Mouse (Mus musculus) ovary, postnatal 10 days (tissue): ENCODE results near the gene Pex14.

Experiments
- DNase-seq: peaks from one replicate; pipeline ENCODE4 v3.0.0; 2022; ENCODE audit warnings: low spot score

Pex14 gene

DNA sequence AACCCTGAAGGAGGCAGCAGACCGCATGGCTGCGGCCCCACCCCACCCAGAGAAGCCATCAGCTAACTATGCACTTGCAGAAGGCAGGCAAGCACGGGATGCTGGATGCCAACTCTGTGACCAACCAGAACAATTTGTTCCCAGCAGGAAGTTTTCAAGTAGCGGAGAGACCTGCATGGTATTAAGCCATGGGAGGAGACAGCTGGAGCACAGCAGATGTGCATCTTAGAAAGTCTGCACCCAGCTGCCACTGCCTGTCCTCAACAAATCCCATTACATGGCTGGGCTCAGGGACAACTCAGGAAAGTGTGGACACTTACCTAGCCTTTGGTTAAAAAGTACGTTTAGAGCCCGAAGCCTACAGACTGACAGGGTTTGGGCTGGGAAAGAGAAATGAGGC lies 117.4 kb downstream of the Pex14 start:
- no peak for DNase-seq

DNA sequence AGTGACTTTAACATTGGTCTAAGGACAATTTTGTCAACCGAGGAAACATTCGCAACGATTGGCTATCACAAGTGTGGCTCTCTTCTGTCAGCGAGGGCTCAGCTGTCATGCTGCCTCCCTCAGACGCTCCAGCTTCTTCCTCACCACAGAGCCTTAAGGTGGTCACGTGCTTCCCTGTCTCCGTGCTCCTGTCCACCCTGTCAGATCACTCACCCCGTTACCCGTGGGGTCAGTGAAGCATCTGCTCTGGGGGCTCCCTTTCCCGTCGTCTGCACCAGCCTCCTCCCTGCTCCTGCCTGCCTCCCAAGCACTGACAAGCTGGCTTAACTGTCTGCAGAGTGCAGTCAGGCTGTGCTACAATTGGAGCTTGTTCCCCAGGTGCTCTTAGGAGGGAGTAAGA lies 119.8 kb downstream of the Pex14 start:
- no peak for DNase-seq

DNA sequence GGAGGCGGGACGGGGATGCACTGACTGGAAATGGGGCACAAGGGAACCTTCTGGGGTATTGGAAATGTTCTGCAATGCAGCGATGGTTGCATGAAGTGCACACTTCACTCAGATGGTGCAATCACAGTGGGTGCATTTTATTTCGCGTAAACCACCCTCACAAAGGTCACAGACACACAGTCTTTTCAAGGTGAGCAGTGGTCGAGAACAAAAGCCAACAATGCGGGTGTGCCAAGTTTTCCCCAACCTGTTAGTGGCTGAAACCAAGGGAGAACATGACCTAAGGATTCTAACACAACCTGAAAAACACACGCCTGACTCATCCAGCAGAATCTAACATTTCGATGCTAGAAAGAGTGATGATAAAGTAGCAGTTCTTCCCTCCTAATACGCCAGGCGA lies 120.8 kb downstream of the Pex14 start:
- DNase-seq = no peak

DNA sequence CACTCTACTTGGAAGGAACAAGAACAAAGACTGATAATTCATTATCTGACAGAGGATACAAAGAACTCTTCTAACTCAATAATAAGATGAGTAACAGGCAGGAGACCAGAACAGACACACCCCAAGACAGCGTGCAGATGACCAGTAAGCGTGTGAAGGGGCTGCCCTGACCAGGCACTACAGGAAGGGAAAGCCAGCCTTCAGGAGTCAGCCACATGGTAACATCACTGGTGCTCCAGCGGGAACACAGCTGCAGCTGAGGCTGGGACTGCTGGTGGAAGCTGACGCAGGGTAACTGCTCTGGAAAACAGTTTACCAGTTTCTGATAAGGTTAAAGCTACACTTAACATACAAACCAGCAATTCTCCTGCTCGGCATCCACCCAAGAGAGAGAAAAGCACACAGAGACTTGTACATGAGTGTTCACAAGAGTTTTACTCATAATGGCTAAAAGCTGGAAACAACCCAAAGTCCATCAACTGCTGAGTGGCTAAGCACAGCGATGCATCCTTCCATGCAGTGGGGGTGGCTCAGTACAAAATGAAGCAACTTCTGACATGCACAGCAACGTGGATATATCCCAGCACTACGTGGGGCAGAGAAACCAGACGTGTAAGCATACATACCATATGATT lies 121.3 kb downstream of the Pex14 start:
- DNase-seq = no peak

DNA sequence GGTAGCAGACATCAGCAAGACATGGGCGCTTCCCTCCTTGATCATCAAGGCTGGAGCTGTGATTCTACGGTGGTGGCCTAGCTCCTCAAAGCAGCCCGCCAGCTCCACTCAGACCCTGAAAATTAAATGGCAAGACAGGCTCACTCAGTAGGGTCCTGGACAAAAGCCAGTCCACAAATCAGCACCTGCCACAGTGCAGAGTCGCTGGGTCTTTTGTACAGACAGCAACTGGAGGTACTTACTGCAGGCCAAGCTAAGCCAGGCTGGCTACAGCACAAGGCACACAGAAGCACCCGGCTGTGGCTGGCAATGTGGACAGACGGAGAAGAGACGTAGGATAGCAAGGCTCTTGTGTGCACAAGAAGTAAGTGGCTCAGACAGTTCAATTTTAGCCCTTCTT lies 124.8 kb downstream of the Pex14 start:
- no peak for DNase-seq

DNA sequence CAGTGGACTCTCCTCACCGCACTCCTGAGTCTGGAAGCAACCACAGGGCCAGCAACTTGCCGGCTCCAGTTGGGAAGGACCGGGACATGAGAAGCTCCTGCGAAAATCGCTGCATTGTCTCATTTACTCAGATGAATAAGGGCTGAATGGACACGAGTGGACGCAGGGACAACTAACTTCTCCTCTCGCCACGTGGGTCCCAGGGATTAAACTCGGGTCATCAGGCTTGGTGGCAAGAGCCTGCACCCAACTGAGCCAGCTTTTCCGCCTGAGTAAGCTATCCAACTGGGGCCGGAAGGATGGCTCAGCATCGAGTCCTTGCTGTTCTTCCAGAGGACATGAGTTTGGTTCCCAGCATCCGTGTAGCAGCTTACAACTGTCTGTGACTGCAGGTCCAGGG lies 126.3 kb downstream of the Pex14 start:
- no peak for DNase-seq

DNA sequence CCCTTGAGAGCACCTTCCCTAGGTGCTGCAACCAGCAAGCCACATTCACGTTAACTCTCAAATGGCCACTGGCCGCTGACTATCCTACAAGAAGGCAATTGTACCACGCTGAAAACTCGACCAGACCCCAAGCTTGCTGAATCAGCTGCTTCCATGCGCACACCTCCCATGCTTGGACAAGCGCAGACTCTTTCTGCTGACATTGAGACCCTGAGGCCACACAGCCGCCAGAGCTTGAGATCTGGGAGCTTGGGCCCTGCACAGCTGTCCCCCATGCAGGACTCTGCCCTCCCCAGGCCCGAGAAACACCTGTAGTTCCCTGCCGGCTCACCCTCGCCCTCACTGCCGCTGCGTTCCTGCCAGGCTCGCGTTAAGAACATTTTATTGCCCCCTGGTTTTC lies 127.0 kb downstream of the Pex14 start:
- no peak for DNase-seq

DNA sequence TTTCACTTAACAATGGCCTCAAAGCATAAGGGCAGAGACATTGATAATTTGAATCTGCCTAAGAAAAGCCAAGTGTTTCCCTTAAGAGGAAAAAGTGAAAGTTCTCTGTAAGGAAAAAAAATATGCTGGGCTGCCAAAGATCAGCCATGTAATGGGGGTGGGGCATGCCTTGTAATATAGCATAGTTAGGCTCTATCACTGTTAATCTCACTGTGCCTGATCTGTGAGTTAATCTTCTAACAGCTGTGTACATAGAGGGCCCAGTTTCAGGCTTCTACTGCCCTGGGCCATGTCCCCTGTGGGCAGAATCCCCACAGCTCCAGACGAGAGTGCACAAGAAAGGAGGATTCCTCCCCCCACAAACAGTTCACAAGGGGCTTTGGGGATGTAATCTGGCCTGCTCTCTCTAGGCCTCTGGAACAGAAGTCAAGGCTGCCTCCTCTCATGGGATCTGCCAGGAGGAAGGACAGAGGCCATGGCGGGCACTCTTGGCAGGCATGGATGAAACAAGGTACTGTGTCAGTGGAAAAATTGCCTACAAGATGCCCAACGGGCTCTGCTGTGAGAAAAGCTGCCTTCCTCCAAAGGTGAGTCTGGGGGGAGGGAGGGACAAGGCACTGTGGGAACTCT lies 127.9 kb downstream of the Pex14 start:
- DNase-seq = no peak

DNA sequence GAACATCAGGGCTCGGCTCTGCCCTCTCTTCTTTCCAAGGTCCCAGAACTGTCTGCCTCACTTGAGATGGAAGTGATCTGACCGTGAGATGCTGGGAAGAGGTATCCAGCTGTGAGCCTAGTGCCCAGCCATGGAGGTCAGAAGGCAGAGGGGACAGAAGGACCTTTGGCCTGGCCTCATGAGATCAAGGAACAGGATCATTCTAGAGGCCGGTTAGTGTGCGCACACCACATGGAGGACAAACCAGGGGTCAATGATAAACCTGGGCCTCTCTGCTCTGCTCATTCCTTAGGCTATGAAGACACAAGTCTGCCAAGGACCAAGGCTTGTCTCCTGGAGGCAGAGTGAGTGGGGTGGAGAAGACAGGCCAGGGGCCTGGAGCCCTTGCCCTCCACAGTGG lies 128.9 kb downstream of the Pex14 start:
- DNase-seq = no peak

DNA sequence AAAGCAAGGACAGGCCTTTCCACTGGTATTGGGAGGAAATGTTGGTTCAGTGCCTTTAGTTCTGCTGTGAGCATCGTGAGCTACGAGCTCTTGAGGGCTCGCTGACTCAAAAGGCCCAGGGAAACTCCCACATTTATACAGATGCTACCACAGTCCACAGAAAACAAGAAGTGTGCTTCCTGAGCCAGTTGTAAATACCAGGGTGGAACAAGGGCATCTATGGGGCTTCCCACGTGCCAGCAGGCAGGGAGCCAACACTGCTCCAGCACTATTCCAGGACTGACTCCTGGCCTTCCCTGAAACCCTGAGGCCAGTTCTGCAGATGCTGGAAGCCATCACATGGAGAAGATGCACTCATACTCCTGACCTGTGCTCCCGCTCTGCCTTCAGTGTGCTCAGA lies 130.1 kb downstream of the Pex14 start:
- DNase-seq = no peak

DNA sequence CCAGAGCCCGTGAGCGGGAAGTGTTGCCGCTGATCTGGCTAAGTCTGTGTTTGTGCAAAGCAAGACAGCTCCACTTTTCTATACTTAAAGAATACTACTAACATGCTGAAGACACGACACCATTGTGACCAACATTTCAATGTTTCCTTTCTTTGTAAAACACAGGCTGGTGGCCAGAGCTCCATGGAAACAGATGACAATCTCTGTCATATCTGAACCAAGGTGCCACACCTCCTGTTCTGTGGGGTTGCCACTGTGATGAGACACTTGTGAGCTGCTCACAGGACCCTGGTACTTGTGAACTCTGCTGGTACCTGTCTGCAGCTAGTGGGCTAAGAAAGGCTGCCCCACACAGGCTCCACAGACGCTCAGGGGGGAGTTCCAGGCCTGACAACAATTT lies 130.8 kb downstream of the Pex14 start:
- DNase-seq = no peak

DNA sequence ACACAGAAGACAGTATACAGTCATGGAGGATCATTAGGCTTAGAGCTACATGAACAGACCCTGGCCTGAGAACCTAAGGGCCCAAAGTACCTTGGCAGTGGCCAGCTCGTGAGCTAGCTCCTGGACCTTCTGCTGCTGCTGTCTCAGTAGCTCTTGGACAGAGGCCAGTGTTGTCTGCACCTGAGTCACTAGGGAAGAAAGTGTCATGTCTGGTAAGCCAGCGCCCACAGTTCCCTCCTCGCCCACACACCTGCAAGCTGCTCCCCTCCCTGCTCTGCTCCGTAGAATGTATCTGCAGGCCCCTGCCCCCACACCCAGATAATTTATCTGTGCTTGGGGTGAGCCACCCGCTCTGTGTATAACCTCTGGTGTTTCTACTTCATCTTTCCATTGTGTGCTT lies 133.5 kb downstream of the Pex14 start:
- no peak for DNase-seq

DNA sequence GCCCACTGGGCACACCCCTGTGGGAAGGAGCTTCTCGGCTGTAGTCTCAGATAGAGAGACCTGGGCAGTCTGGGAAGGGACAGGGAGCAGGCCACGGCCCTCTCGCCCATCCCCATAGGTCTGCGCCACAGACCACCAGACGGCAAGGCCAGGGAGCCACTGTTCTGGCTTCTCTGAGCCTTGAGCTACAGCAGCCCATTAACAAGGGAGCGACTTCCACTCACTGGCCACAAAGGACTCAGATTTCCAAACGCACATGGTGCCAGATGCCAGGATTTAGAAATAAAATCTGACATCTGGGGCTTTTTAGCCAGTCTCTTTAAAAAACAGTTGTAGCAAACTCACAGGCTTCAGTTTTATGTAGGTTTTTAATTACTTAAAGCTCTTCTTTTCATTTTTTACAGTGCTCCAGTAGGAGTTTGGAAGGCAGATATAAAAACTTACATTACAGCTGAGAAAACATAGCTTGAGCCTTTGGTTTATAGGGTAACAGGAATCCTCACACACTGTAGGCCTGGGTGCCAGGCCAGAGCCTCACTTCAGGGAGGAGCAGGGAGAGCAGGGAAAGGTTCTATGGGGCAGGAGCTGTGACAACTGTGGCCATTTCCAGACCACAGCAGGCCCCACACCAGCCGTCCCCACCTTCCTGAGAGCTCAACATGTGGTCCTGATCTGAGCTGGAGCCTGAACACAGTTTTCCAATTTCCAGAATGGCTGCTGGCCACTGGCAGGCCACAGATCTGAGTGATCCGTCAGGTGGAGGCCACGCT lies 134.9 kb downstream of the Pex14 start:
- DNase-seq = no peak

DNA sequence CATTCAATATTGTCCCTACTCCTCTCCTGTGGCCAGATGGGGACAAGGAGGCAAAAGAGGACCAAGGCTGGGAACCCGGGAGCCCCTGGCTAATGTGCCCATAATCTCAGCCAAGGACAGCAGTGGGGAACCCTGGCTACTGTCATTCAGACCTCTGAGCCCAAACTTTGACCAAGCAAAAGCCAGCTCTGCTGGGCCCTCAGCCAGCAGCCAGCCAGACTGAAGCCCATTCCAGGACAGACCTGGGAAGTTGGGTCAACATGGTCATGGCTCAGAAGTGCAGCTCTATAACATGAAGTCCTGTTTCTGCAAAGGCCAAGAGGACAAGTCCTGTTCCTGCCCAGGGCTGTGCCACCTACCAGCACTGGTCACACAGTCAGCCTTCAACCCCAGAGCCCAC lies 137.6 kb downstream of the Pex14 start:
- DNase-seq = no peak

DNA sequence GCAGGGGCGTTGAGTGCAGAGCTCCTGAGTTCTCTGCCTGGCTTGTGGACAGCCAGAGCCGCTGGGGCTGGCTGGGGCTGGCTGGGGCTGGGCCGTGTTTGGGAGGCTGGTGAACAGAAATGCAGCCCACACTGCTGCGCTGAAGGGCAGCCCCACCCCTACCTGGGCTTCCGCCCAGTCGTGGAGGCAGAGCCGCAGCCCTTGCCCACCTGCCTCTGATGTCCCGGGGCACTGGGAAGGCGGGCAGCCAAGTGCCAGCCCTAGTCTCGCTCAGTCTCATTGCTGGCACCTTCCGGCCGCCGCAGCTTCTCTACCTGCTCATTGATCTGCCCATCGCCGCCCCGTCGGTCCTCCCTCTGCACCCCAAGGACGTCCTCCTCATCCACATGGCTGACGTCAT lies 138.6 kb downstream of the Pex14 start:
- no peak for DNase-seq

DNA sequence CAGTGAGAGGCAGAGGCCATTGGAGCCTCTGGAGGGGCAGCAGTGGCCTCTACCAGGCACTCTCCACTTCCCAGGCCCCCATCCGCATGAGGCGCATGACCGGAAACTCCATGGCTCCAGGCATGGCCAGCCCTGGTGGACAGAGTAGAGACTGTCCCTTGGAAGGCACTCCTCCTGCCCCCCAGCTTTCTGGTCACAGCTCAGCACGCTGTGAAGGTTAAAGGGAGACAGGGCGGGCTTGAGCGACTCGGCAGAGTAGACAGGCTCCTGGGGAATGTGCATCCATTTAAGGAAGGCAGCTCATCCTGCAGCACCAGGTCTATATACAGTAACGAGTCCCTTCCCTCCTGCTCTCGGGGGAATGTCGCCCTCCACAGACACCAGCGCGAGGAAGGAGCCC lies 139.7 kb downstream of the Pex14 start:
- DNase-seq = no peak

DNA sequence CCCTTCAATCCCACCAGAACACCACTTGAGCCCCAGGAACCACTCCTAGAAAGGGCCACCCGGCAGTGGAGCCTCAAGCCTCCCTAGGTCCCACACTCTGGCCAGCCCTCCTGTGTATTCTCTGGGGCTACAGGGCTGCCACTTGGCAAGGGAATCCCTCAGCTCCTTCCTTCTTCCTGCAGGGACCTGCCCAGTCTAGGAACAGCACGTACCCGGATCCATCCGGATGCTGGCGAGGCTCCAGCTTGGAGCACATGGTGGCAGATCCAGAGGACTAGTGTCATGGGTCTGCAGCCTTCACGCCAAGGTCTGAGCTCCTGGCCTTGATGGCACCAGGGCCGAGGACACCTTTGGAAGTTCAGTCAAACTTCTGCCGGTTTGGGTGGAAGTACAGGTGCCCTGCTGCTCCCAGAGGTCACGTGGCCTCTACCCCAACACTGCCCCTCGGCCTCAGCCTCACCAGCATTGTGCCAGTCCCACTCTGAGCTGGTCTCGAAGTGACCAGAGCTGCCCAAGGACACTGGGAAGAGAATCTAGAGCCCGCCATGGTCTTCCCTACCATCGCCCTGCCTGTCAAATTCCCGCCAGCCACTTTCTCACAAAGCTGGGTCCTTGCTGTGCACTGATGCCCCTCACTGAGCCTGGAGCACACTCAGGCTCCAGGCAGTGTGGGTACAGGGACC lies 144.4 kb downstream of the Pex14 start:
- DNase-seq = no peak

DNA sequence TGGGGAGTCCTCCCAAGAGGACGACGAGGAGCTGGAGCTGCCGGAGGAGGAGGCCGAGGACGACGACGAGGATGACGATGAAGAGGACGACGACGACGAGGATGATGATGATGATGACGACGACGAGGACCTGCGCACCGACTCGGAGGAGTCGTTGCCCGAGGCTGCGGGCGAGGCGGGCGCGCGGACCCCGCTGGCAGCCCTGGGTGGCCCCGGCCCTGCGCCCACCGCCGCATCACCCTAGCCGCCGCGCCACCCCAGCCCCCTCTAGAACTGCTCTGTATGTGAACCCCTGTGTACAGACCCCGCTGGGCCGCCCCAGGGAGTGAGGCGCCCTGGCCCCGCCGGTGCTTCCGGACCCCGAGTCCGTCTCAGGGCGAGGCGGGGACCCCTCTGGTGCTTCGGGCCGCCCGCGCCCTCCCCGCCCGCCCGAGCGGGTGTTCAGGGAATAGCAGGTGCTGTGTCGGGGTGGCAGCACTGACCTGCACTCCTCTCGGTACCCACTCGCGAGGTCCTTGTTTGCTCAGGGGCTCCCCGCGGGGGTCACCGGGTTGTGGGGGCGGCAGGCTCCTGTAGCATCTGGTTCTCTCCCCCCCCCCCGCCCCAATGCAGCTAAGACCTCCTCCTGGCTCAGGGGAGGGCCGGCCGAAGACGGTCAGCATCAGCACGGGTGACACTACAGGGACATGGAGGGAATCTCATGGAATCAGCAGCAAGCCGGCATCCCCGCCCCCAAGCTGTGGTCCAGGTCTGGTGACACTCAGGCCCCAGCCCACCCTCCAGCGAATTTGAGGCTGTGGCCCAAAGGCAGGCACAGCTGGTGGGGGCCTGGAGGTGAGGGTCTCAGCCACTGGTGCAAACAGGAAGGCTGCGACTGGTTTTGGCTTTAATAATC lies 147.1 kb downstream of the Pex14 start:
- no peak for DNase-seq

DNA sequence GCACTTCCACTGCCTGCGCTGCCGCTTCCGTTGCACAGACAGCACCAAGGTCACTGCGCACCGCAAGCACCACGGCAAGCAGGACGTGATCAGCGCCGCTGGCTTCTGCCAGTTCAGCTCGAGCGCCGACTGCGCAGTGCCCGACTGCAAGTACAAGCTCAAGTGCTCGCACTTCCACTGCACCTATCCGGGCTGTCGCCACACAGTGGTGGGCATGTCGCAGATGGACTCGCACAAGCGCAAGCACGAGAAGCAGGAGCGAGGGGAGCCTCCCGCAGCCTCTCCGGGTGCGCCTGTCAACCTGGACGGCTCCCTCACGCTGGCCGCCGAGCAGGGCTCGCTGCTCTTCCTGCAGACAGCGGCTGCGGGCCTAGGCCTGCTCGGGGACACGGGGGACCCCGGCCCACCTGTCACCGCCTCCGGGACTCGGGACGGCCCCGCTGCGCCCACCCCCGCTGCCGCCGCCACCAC lies 147.8 kb downstream of the Pex14 start:
- DNase-seq = no peak

DNA sequence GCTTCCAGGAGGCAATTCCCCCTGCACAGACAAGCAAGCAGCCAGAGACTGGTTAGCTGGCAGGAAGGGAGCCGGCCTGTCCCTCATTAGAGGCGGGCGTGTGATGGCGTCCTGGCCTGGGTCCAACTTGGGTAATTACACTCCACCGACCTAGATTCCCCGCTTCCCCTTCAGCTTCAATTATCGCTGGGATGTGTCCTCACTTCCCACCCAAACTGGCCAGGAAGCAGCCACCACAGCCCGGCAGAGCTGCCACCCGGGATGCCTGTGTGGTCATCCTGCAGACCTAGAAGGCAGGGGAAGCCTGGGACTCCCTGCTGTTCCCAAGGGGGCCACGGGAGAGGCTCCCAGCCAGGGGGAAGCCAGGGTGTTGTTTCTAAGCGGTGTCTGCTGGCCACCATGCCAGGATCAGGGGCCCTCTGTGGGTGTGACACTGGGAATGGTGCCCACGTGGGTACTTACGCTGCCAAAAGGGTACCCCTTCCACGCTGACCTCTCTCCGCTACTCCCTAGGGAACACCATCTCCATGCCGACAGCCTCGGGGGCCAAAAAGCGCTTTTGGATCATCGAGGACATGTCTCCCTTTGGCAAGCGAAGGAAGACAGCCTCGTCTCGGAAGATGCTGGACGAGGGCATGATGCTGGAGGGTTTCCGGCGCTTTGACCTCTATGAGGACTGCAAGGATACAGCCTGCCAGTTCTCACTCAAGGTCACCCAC lies 148.6 kb downstream of the Pex14 start:
- no peak for DNase-seq

DNA sequence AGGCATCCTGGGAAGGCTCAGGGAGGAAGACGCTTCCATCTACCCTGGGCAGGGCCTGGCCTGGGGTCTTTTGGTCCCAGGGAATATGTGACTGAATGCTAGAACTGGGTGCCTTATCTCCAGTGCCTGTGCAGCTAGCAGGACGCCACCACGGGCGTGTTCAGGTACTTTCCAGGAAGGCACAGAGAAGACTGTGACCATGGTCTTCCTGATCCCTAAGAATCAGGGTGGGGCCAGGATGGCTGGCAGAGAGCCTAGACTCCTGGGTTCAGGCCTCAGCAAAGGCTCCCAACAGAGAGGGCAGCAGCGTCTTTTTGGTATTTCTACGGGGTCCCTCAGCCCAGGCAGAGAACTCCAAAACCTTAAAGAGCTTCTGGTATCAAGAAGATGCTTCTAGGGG lies 149.2 kb downstream of the Pex14 start:
- no peak for DNase-seq
